Mouse (Mus musculus): ENCODE measurements around the gene Lss.
A peak's percentile ranks its signal among the peaks of the same experiment; 100 is the strongest.

The Lss gene

GRCm38 (mm10) chr10:76569996-76570685 lies 38.8 kb downstream of the Lss start:
- no peak for DNase-seq

GRCm38 (mm10) chr10:76571070-76571469 lies 39.7 kb downstream of the Lss start:
- no peak for DNase-seq

DNA sequence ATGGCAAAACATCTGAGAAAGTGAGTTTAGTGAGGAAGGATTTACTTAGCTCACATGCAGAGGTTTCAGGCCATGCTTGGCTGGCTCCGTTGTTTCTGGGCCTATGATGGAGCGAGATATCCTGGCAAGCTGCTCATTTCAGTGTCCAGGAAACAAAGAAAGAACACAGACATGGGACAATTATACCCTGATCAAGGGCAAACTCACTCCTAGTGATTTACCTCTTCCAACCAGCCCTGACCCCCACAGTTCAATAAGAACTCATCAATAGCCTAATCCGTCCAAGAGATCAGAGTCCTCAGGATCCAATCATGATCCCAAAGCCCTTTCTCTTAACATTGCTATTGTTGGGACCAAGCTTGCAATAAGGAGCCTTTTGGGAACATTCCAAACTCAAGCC lies 40.8 kb downstream of the Lss start:
- DNase-seq = no peak

- DNase-seq = peak; percentile 20
Observed at GRCm38 (mm10) chr10:76575374-76575773, 44.0 kb downstream of the Lss start, which contains the start of gene Ftcd. TSS of gene Ftcd (plus strand) at chr10:76575648.

- no peak for DNase-seq
Observed at GRCm38 (mm10) chr10:76576920-76577319, 45.5 kb downstream of the Lss start.

GRCm38 (mm10) chr10:76584138-76584537 lies 52.8 kb downstream of the Lss start:
- no peak for DNase-seq

DNA sequence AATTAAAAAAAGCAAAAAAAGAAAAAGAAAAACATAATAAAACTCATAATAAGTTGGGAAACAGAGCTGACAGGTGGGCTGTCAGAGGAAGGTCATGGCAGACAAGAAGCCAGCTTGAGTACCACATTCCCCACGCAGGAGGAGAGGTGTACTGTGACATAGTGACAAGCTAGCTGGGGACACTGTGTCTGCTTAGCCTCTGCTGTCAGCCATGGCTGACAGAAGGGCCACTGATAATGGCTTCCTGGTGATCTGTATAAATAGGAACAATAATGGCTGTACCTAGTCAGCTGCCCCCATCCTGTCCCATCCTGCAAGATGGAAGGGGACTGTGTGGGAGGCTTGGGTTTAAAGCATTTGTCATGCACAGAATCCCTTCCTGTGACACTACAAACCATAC lies 54.8 kb downstream of the Lss start:
- no peak for DNase-seq

DNA sequence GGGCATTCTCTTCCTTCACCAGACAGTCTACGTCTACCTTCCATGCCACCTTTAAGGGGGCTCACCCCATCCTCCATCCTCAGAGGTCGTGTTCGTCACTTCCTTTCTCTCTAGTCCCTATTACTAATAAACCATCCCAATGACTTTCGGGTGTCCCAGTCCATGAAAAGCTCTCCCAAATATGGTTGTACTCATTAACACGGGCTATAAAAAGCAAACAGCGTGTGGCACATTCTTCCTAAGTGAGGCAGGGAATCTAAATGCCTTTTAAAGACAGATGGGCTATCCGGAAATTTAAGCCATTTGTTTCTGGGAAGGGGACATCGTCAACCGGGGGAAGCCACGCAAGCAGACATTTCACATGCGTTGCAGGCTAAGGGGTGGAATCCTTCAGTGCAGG lies 58.8 kb downstream of the Lss start:
- DNase-seq = no peak

DNA sequence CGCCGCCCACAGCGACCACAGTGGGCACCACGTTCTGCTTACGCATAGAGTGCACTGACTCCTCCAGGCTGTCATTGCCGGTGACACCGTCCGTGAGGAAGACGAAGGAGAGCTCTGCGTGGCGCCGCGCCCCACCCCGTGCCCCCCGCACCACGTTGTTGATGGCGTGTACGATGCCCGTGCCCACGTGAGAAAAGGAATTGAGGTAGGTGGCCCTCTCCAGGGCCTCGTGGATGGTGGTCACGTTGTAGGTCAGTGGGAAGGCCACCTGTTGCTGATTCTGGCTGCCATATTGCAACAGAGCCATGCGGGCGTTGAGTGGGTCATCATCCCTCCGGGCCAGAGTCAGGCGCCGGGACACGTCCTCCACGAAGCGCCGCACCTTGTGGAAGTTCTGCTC lies 65.0 kb downstream of the Lss start:
- no peak for DNase-seq

GRCm38 (mm10) chr10:76602690-76603089 lies 71.3 kb downstream of the Lss start:
- DNase-seq = no peak
